ENCODE assay signal across 31 mouse cellular contexts in genomic region chr2:151608435-151608834, GRCm38 (mm10). TPM values are rescaled to one million over a fixed set of nuclear protein-coding genes. Genes with fewer than 3 reads are reported as not detected.
A peak's percentile ranks its signal among the peaks of the same experiment; 100 is the strongest.
DNase-seq lines count a peak whose midpoint lies in the region; ATAC-seq lines count a peak whose summit lies in the region.
"Had no signal": no experiment of that assay in that cellular context is flagged by ENCODE, and none has a peak within 500 bp of the region (broad histone marks: within the 10 kb centered on the region; RNA-seq: fewer than 3 reads in every experiment).

No protein-coding gene starts in this region.

- intact Hi-C loops in left cerebral cortex, postnatal 25 days (cut with DNase I), result no loop called here

- DNase-seq in cerebellum, postnatal 4 days (ENCODE audit: low spot score in 2 of 2), result no peak
- peak; percentile 91 for DNase-seq in brain, adult 2 months (ENCODE audit: low read depth, low spot score)
- DNase-seq in cerebellum, adult 8-10 months, result peak; percentile 70
- DNase-seq in cerebellum, postnatal 25 days, result peak; percentile 84 to 88
- DNase-seq in frontal cortex, adult 2 months (ENCODE audit: extremely low spot score in 1 of 2, low spot score in 1 of 2), result no peak
- DNase-seq in lung, postnatal 10 days, result no peak
- no peak for DNase-seq in left cerebral cortex, postnatal 25 days (ENCODE audit: low spot score in 2 of 2)
- DNase-seq: adrenal gland, postnatal 14 days; gastrocnemius, adult 2 months; heart, adult 2 months; heart, postnatal 10 days; kidney, adult 8-10 months; kidney, postnatal 14 days; lung, embryonic 14.5 days; right cerebral cortex, postnatal 25 days had no signal

- peak; percentile 85 for ATAC-seq in cerebellum, adult (ENCODE audit: insufficient number of reproducible peaks, low FRiP score, low TSS enrichment)
- ATAC-seq: activated CD4-positive, CD25-positive, alpha-beta regulatory T cell, adult 4 months; forebrain, embryonic 13.5 days; midbrain, embryonic 15.5 days had no signal

RNA-seq across cellular contexts. Expression of gene Snph, which starts 24.0 kb away (rescaled TPM):
- 157 and 159 TPM in 2 replicates for polyA plus RNA-seq in frontal cortex, adult 2 months (2012; rRNA removed)
- total RNA-seq in left cerebral cortex, postnatal 25 days (2021), result 100 to 1,000 TPM; 293 to 301 TPM
- total RNA-seq: CH12.LX; hematopoietic stem cell, adult 5-6 weeks; megakaryocyte progenitor cell, adult 5-6 weeks had no signal
- polyA plus RNA-seq: C2C12; liver, adult 2 months had no signal

RNA-seq across cellular contexts. Expression of gene Sdcbp2, which starts 36.0 kb away (rescaled TPM):
- polyA plus RNA-seq in frontal cortex, adult 2 months (2012; rRNA removed), result 1.8 TPM in 2 replicates
- total RNA-seq in left cerebral cortex, postnatal 25 days (2021), result 1 to 10 TPM; 1.3 to 1.9 TPM
- total RNA-seq: hematopoietic stem cell, adult 5-6 weeks had no signal

RNA-seq across cellular contexts. Expression of gene Rad21l, which starts 59.9 kb away (rescaled TPM):
- 0.34 and 0.62 TPM in 2 replicates for polyA plus RNA-seq in frontal cortex, adult 2 months (2012; rRNA removed)
- total RNA-seq in left cerebral cortex, postnatal 25 days (2021), result under 1 TPM; 0.25 to 0.50 TPM
- total RNA-seq: adrenal gland, postnatal 14 days; CH12.LX; gastrocnemius, adult 2 months; gastrocnemius, postnatal 4 days; heart, adult 2 months; heart, postnatal 10 days; hematopoietic stem cell, adult 5-6 weeks; liver, adult 2 months; megakaryocyte progenitor cell, adult 5-6 weeks had no signal
- polyA plus RNA-seq: activated CD4-positive, CD25-positive, alpha-beta regulatory T cell, adult 4 months; C2C12; embryonic facial prominence, embryonic 11.5 days; forebrain, embryonic 13.5 days; heart, adult 2 months; heart, embryonic 13.5 days; intestine, embryonic 14.5 days; limb, embryonic 12.5 days; liver, adult 2 months; liver, embryonic 15.5 days; lung, embryonic 14.5 days; stomach, embryonic 15.5 days had no signal

Comparison
In these comparisons a context has a peak if more than half of its experiments do, and no peak if none do; other contexts are left out.
1. DNase-seq: peak in brain, adult 2 months (single experiment), cerebellum, adult 8-10 months (single experiment) and cerebellum, postnatal 25 days (2 of 2); none in cerebellum, postnatal 4 days (0 of 2), frontal cortex, adult 2 months (0 of 2), lung, postnatal 10 days (single experiment) and left cerebral cortex, postnatal 25 days (0 of 2).